Mouse (Mus musculus): ENCODE measurements around the gene Gmpr. TPM values are rescaled to one million over a fixed set of nuclear protein-coding genes. Genes with fewer than 3 reads are reported as not detected.

Gene Gmpr
- polyA plus RNA-seq, 1 experiment from 2014 or later = 20.5 TPM

- Histone ChIP-seq H3K9ac (ENCODE audit: low read length) (no peak overlapping the region), H3K27me3 (ENCODE audit: control insufficient read depth, insufficient read depth, low read length) (no peaks in the 10 kb centered on the region), H3K27ac (ENCODE audit: low read depth, low read length) (no peak overlapping the region), H3K9me3 (ENCODE audit: control insufficient read depth, low read length) (no peaks in the 10 kb centered on the region), H3K4me1 (replicated peaks; ENCODE audit: control insufficient read depth, insufficient read depth, low read length) (no peaks in the 10 kb centered on the region), H3K4me3 (ENCODE audit: low read depth, low read length) (no peak overlapping the region), H3K36me3 (ENCODE audit: control insufficient read depth, insufficient read depth, low read length) (no peaks in the 10 kb centered on the region), H3K4me2 (ENCODE audit: low read depth, low read length, severe bottlenecking) (no peak overlapping the region)
- DNase-seq (ENCODE audit: low spot score) (no peak), ATAC-seq (replicated peaks; ENCODE audit: low FRiP score) (no peak)
- 90% methylated on average over 13 of the region's 13 CpGs for WGBS
Measured at GRCm38 (mm10) chr13:45545974-45546373, 38.7 kb downstream of the Gmpr start.

GRCm38 (mm10) chr13:45546946-45547345, 39.7 kb downstream of the Gmpr start:
- no peaks in the 10 kb centered on the region for H3K4me1 ChIP-seq (replicated peaks; ENCODE audit: control insufficient read depth, insufficient read depth, low read length)
- H3K27ac ChIP-seq (ENCODE audit: low read depth, low read length) = no peak overlapping the region
- no peaks in the 10 kb centered on the region for H3K36me3 ChIP-seq (ENCODE audit: control insufficient read depth, insufficient read depth, low read length)
- 93% methylated on average over 4 of the region's 4 CpGs for WGBS
- H3K27me3 ChIP-seq (ENCODE audit: control insufficient read depth, insufficient read depth, low read length) = no peaks in the 10 kb centered on the region
- no peak overlapping the region for H3K9ac ChIP-seq (ENCODE audit: low read length)
- ATAC-seq (replicated peaks; ENCODE audit: low FRiP score) = no peak
- no peaks in the 10 kb centered on the region for H3K9me3 ChIP-seq (ENCODE audit: control insufficient read depth, low read length)
- no peak overlapping the region for H3K4me2 ChIP-seq (ENCODE audit: low read depth, low read length, severe bottlenecking)
- no peak for DNase-seq (ENCODE audit: low spot score)
- H3K4me3 ChIP-seq (ENCODE audit: low read depth, low read length) = no peak overlapping the region

GRCm38 (mm10) chr13:45547549-45547948, 40.3 kb downstream of the Gmpr start:
- Histone ChIP-seq H3K27me3 (ENCODE audit: control insufficient read depth, insufficient read depth, low read length) (no peaks in the 10 kb centered on the region), H3K4me2 (ENCODE audit: low read depth, low read length, severe bottlenecking) (no peak overlapping the region), H3K9ac (ENCODE audit: low read length) (no peak overlapping the region), H3K4me3 (ENCODE audit: low read depth, low read length) (no peak overlapping the region), H3K9me3 (ENCODE audit: control insufficient read depth, low read length) (no peaks in the 10 kb centered on the region), H3K27ac (ENCODE audit: low read depth, low read length) (no peak overlapping the region), H3K4me1 (replicated peaks; ENCODE audit: control insufficient read depth, insufficient read depth, low read length) (no peaks in the 10 kb centered on the region), H3K36me3 (ENCODE audit: control insufficient read depth, insufficient read depth, low read length) (no peaks in the 10 kb centered on the region)
- ATAC-seq (replicated peaks; ENCODE audit: low FRiP score) (no peak), DNase-seq (ENCODE audit: low spot score) (no peak)
- WGBS = 84% methylated on average over 5 of the region's 5 CpGs

- Histone ChIP-seq H3K9ac (ENCODE audit: low read length) (no peak overlapping the region), H3K4me2 (ENCODE audit: low read depth, low read length, severe bottlenecking) (no peak overlapping the region), H3K36me3 (ENCODE audit: control insufficient read depth, insufficient read depth, low read length) (no peaks in the 10 kb centered on the region), H3K27ac (ENCODE audit: low read depth, low read length) (no peak overlapping the region), H3K27me3 (ENCODE audit: control insufficient read depth, insufficient read depth, low read length) (no peaks in the 10 kb centered on the region), H3K4me3 (ENCODE audit: low read depth, low read length) (no peak overlapping the region), H3K9me3 (ENCODE audit: control insufficient read depth, low read length) (no peaks in the 10 kb centered on the region), H3K4me1 (replicated peaks; ENCODE audit: control insufficient read depth, insufficient read depth, low read length) (peaks cover 2% of the 10 kb centered on the region; the same call in 1 of the 2 replicates)
- ATAC-seq (replicated peaks; ENCODE audit: low FRiP score) = no peak
- no peak for DNase-seq (ENCODE audit: low spot score)
- WGBS = 77% methylated on average over 7 of the region's 7 CpGs
Measured at GRCm38 (mm10) chr13:45553674-45554073, 46.4 kb downstream of the Gmpr start.

- Histone ChIP-seq H3K27ac (ENCODE audit: low read depth, low read length) (no peak overlapping the region), H3K36me3 (ENCODE audit: control insufficient read depth, insufficient read depth, low read length) (no peaks in the 10 kb centered on the region), H3K27me3 (ENCODE audit: control insufficient read depth, insufficient read depth, low read length) (no peaks in the 10 kb centered on the region), H3K4me1 (replicated peaks; ENCODE audit: control insufficient read depth, insufficient read depth, low read length) (peaks cover 2% of the 10 kb centered on the region; the same call in 1 of the 2 replicates), H3K4me3 (ENCODE audit: low read depth, low read length) (no peak overlapping the region), H3K9me3 (ENCODE audit: control insufficient read depth, low read length) (no peaks in the 10 kb centered on the region), H3K4me2 (ENCODE audit: low read depth, low read length, severe bottlenecking) (no peak overlapping the region), H3K9ac (ENCODE audit: low read length) (no peak overlapping the region)
- no peak for ATAC-seq (replicated peaks; ENCODE audit: low FRiP score)
- WGBS = 72% methylated on average over 4 of the region's 4 CpGs
- DNase-seq (ENCODE audit: low spot score) = no peak
Measured at GRCm38 (mm10) chr13:45558367-45558766, 51.1 kb downstream of the Gmpr start.

- Histone ChIP-seq H3K4me2 (ENCODE audit: low read depth, low read length, severe bottlenecking) (no peak overlapping the region), H3K4me1 (replicated peaks; ENCODE audit: control insufficient read depth, insufficient read depth, low read length) (peaks cover 2% of the 10 kb centered on the region; the same call in 1 of the 2 replicates), H3K27ac (ENCODE audit: low read depth, low read length) (no peak overlapping the region), H3K27me3 (ENCODE audit: control insufficient read depth, insufficient read depth, low read length) (no peaks in the 10 kb centered on the region), H3K36me3 (ENCODE audit: control insufficient read depth, insufficient read depth, low read length) (no peaks in the 10 kb centered on the region), H3K9me3 (ENCODE audit: control insufficient read depth, low read length) (no peaks in the 10 kb centered on the region), H3K4me3 (ENCODE audit: low read depth, low read length) (no peak overlapping the region), H3K9ac (ENCODE audit: low read length) (no peak overlapping the region)
- ATAC-seq (replicated peaks; ENCODE audit: low FRiP score) (no peak), DNase-seq (ENCODE audit: low spot score) (no peak)
- WGBS = 92% methylated on average over 3 of the region's 3 CpGs
Measured at GRCm38 (mm10) chr13:45559258-45559657, 52.0 kb downstream of the Gmpr start.

GRCm38 (mm10) chr13:45560543-45560942, 53.3 kb downstream of the Gmpr start:
- ATAC-seq (replicated peaks; ENCODE audit: low FRiP score) (no peak), DNase-seq (ENCODE audit: low spot score) (no peak)
- H3K9ac ChIP-seq (ENCODE audit: low read length) = no peak overlapping the region
- H3K4me1 ChIP-seq (replicated peaks; ENCODE audit: control insufficient read depth, insufficient read depth, low read length) = peaks cover 2% of the 10 kb centered on the region; the same call in 1 of the 2 replicates
- no peak overlapping the region for H3K27ac ChIP-seq (ENCODE audit: low read depth, low read length)
- no peak overlapping the region for H3K4me3 ChIP-seq (ENCODE audit: low read depth, low read length)
- no peaks in the 10 kb centered on the region for H3K9me3 ChIP-seq (ENCODE audit: control insufficient read depth, low read length)
- no peak overlapping the region for H3K4me2 ChIP-seq (ENCODE audit: low read depth, low read length, severe bottlenecking)
- H3K27me3 ChIP-seq (ENCODE audit: control insufficient read depth, insufficient read depth, low read length) = no peaks in the 10 kb centered on the region
- no peaks in the 10 kb centered on the region for H3K36me3 ChIP-seq (ENCODE audit: control insufficient read depth, insufficient read depth, low read length)
- WGBS = 77% methylated on average over 7 of the region's 7 CpGs

- Histone ChIP-seq H3K4me3 (ENCODE audit: low read depth, low read length) (no peak overlapping the region), H3K9me3 (ENCODE audit: control insufficient read depth, low read length) (no peaks in the 10 kb centered on the region), H3K4me1 (replicated peaks; ENCODE audit: control insufficient read depth, insufficient read depth, low read length) (peaks cover 2% of the 10 kb centered on the region; the same call in 1 of the 2 replicates), H3K4me2 (ENCODE audit: low read depth, low read length, severe bottlenecking) (no peak overlapping the region), H3K9ac (ENCODE audit: low read length) (no peak overlapping the region), H3K27me3 (ENCODE audit: control insufficient read depth, insufficient read depth, low read length) (no peaks in the 10 kb centered on the region), H3K27ac (ENCODE audit: low read depth, low read length) (no peak overlapping the region), H3K36me3 (ENCODE audit: control insufficient read depth, insufficient read depth, low read length) (no peaks in the 10 kb centered on the region)
- 83% methylated on average over 9 of the region's 9 CpGs for WGBS
- ATAC-seq (replicated peaks; ENCODE audit: low FRiP score) = no peak
- no peak for DNase-seq (ENCODE audit: low spot score)
Measured at GRCm38 (mm10) chr13:45562011-45562410, 54.8 kb downstream of the Gmpr start.

GRCm38 (mm10) chr13:45564946-45565345, 57.7 kb downstream of the Gmpr start:
- Histone ChIP-seq H3K9me3 (ENCODE audit: control insufficient read depth, low read length) (no peaks in the 10 kb centered on the region), H3K27me3 (ENCODE audit: control insufficient read depth, insufficient read depth, low read length) (no peaks in the 10 kb centered on the region), H3K36me3 (ENCODE audit: control insufficient read depth, insufficient read depth, low read length) (no peaks in the 10 kb centered on the region), H3K4me1 (replicated peaks; ENCODE audit: control insufficient read depth, insufficient read depth, low read length) (no peaks in the 10 kb centered on the region), H3K9ac (ENCODE audit: low read length) (no peak overlapping the region), H3K4me2 (ENCODE audit: low read depth, low read length, severe bottlenecking) (no peak overlapping the region), H3K4me3 (ENCODE audit: low read depth, low read length) (no peak overlapping the region), H3K27ac (ENCODE audit: low read depth, low read length) (no peak overlapping the region)
- 66% methylated on average over 4 of the region's 4 CpGs for WGBS
- no peak for DNase-seq (ENCODE audit: low spot score)
- no peak for ATAC-seq (replicated peaks; ENCODE audit: low FRiP score)

All from forebrain, embryonic 11.5 days (tissue).